Mouse (Mus musculus): Measurements from ENCODE around the gene Itga2. TPM values are rescaled to one million over a fixed set of nuclear protein-coding genes. Genes with fewer than 3 reads are reported as not detected.
A peak's percentile ranks its signal among the peaks of the same experiment; 100 is the strongest.

Itga2 gene
- total RNA-seq, 2 experiments from 2014 or later = 5.0 to 5.2 TPM

DNA sequence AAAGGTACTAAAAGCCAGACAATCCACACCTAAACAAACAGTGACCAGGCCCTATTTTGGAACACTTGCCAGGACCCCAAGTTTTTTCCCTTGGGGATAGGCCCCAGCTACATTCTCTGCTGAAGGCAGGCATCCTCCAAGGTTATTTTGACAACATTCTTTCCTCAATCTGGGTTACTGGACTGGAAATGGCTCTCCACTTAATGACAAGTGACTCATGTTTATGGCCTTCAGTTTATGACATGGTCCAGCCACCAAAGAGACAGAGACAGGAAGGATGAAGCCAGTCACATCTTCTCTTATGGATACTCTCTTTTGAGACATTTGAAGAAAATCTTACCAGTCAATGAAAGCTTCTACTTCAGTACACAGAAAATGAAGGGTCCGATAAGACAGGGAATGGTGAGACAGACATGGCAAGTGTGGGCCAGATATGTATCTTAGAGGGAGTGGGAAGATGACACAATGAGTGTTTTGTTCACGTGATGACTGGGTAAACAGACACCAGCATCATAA lies 55.8 kb downstream of the Itga2 start:
- no peak for DNase-seq

DNA sequence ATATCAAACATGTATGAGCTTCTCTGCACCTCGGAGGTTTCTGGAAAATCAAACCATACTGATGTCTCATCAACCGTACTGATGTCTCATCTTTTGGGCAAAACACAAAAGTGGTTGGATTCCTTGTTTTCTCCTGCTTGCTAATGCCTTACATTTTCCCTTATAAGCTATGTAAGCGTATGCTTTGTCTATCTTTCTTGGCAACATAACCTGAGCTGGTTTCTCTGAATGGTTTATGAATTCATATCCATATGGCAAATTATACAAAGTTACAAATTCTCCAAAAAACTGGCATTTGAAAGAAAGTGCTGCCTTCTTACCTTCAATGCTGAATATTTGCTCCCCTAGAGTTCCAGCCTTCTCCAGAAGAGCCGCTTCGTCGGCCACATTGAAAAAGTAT lies 57.2 kb downstream of the Itga2 start:
- DNase-seq = no peak

DNA sequence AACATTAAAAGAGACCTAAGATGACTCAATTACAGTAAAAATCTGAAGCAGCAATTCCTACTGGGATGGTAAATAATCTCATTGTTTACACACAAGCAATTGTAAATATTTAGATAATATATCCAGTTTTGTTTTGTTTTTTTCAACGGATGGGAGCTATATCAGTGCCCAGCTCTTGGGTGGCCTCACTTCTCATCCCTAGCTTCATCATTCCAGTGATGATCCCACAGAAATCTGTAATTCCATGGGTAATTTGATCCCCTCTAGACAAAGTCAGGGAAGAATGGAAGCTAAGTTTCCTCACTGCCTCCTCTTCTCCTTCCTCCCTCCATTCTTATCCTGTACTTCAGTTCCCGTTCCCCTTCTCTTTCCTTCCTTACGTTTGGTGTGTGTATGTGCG lies 74.4 kb downstream of the Itga2 start:
- no peak for DNase-seq

DNA sequence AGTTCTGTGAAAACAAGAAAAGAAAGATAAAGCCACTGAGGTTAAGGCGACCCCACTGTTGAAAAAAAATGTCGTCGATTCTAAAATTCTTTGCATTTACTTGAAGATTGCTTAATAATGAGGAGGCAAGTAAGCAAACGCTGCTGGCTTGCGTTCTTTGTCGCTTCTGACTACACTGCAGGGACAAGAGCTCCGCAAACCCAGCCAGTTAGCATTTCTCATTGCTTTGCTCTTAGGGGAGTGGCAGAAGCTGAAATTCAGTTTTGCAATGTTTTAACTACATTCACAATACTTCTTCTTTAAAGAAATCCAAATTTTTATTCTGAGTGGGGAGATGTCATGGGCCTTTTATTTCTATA lies 75.7 kb downstream of the Itga2 start:
- DNase-seq = no peak

DNA sequence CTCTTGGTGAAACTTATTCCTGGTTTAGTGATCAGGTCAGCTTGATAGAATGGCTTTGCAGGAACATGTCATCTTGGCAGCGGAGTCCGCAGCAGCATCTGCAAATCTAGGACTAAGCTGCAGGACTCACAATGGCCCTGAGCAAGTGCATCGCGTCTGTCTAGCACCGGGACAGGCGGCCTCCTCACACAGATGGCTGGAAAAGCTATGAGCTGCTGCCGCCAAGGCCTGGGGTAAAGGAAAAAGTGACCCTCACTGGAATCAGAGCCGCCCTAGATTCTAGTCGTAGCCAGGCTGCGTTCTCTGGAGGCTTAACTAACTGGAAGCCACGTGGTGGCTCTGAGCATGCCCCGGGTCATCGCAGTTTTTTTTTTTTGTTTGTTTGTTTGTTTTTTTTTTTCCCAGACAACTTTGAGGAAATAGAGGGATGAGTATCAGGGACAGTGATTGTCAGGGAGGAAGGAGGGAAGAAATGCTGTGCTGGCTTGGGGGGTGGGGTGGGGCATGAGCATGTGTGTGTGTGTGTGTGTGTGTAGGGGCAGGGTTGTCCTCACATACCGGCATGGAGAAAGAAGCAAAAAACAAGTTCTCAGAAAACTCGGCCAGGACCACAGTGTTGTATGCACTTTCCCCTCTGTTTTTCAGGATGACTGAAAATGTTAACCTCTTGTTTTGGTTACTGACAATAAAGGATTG lies 76.2 kb downstream of the Itga2 start:
- peak; percentile 39 for DNase-seq

DNA sequence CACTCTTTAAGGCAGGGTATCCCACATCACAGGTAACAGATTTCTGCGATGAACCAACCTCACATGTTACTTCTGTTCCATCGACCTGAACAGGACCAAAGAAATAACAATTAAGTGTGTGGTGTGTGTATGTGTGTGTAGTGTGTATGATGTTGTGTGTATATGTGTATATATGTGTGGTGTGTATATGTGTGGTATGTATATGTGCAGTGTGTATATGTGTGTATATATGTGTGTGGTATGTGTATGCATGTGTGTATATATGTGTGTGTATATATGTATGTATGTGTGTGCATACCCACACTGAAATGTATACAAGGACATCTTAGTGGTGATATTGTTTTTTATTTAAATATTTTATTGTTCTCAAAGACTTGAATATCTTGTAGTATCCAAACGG lies 77.5 kb downstream of the Itga2 start:
- DNase-seq = no peak

DNA sequence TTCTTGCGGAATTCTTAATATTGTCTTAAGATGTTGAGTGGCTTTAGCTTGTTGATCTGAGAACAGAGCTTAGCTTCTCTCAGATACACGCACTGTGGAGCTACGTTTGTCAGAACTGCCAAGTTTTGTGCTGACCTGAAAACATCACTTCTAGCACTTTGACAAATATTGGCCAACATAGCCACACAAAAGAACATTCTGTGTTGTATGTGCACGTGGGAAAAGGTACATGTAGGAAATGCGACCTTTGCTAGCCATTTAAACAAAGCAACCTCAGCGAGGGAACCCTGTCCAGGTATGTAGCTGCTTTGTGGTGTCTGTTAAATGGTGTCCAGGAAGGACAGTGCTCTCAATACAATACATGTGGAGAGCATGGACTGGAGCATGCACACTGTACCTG lies 77.9 kb downstream of the Itga2 start:
- DNase-seq = no peak

DNA sequence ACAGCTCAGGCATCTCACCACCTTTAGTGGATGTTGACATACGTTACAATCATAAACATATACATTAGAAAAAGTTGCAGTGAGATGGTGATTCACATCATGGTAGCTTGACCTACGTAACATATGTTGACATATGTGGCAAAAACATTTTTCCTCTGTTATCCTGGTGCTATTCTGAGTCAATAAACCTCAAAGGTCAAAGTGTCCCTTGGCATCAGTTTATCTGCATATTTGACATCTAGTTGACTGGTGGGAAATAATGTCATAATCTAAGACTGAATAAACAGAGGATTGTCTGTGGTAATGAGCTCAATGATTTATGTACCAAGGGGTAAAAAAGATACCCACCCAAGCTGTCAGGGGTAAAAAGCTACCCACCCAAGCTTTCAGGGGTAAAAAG lies 78.7 kb downstream of the Itga2 start:
- no peak for DNase-seq

DNA sequence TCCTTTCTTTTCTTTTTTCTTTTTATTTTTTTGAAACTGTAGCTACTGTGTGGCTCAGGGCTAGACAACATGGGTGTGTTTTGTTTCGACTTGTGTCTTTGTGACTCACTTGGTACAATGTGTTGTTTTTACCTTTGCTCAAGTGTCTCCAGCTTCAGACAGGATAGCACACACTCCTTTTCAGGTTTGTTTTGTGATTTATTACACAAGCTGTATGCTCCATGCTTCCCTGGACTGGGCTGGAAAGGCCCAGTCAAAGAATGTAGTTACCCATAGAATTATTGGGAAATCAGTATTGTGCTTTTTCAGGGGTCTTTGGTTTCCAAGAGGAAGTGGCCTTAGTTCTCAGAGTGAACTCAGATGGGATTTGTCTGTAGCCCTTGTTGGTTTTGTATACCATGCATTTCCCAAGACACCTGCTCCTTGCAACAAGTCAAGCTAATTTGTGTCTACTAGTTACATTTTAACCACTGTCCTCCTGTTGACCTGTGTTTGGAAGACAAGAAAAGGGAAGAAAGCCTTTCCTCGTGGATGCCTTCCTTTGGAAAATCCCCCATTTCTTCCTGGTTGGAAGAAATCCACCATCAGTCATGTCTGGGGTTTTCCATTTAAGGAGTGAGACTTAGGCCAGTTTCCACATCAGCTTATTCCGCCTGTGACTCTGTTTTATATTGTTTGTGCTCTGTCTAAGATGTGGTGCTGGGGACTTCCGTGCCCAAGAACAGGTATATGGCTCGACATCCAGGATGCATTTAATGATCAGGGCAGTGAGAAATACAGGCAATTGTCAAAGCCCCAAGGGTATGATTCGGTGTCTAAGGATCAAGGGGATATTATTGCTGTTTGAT lies 79.4 kb downstream of the Itga2 start:
- no peak for DNase-seq

DNA sequence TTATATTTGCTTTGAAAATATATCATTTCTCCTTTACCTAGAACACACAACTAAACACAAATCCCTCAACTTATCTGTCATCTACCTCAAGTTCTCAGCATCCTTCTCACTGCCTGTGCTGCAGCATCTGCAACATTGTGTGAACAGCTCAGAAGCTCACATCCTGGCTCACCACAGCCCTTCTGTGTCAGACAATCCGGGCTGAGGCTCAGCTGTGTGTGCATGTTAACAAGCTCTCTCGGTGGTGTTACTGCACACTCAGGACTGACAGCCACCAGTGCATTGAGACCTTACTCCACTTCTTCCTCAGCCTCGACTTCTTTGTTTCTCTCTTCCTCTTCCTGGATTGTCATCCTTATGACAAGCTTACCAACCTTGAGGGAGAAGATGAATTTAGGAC lies 83.0 kb downstream of the Itga2 start:
- no peak for DNase-seq

DNA sequence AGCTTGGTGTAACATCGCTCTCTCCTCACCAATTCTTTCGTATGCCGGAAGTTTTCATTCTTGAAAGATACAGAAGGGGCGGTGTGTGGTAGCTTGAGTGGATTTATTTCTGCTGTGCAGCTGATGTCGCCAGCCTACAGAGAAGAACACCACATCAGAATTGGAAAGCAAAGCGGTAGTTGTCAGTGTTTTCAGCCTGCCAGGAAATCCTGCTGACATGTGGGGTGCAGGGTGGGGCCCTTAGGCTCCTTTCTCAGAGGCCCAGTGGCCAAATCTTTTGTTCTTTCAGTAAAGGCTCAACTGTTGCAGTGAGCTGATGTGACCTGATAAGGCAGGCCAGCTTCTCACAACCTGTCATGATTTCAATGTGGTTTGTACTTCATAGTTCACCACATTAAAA lies 86.1 kb downstream of the Itga2 start:
- DNase-seq = no peak

DNA sequence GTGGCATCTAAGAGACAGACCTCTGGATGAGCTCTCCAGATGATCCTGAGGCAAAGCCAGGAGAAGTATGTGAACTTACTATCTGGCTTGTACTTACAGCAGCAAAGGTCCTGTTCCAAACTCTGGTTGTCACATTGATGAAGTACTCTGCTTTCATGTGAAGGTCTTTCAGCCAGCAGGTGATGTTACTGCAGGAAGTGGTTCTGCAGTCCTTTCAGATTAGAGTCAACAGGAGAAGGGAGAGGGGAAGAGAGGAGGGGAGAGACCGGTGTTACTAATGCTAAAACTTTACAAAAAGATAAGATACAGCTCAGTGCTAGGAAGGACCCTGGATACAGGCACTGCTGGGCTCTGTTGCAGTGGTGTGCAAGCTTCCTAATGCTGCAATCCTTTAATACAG lies 88.6 kb downstream of the Itga2 start:
- no peak for DNase-seq

DNA sequence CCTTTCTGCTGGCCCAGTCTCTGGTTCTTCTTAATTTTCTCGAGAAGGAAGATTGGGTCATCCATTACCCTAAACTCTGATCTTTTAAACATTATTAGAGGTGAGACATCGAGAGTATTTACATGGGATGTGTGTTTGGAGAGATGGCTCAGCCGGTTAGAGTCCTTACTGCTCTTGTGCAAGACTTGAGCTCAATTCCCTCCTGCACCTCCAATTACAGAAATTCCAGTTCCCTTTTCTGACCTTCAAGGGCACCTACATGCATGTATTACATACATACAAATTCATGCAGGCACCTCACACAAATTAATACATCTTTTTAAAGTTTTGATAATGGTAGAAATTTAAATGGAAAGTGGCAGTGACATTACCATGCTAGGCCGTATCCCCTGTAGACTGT lies 91.4 kb downstream of the Itga2 start:
- DNase-seq = no peak

DNA sequence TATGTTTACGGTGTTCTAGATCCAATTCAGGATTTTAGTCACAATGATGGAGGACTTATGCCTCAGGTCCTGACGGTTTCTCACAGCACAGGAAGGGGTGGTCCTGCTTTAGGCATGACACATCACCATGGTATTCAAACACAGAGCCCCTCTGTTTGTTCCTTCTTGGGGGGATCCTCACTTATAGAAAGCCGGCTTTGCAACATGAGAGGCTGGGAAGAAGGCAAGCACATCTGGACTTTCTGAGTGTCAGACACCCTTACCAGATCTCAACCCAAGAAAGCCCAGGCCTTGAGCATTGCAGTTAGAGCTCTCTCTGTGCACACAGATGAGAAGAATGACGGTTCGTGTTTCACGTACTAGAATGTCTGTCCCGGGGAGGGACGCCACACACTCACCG lies 92.8 kb downstream of the Itga2 start:
- no peak for DNase-seq

DNA sequence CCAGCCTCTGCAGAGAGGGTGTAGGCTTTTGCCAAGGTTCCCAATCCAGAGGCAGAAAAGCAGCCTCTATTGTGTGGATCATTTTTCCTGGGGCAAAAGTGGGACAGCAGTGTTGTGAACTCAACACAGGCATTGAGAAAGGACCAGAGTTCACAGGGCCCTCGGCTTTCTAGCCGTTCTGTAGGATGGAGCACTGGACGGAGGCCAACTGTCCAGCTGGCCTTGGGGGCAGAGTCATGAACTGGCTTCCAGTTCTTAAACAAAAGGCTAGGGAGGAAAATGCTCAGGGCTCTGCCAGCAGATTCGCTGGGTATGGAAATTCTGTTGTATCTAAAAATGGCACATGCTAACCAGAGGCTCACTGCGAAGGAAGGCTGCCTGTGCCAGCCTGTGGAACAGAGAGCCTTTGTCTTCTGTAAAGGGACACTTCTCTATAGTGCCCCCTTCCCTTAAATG lies 93.3 kb downstream of the Itga2 start:
- peak; percentile 80 for DNase-seq

DNA sequence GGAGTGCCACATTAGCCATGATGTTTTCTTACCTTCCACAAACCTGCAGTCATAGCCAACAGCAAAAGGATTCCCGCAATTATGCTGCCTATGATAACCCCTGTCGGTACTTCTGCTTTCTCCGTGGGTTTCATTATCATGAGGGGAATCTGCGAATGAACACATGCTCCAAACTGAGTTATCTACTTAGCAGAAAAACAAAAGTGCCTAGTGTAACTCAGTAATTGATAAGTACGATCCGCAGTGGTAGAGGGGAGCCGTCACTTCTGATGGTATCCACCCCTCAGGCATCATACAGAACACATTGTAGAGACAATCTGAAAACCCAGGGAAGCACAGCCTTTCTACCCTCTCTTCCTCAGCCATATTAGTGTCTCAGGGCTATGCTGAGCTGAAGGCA lies 94.8 kb downstream of the Itga2 start:
- no peak for DNase-seq

DNA sequence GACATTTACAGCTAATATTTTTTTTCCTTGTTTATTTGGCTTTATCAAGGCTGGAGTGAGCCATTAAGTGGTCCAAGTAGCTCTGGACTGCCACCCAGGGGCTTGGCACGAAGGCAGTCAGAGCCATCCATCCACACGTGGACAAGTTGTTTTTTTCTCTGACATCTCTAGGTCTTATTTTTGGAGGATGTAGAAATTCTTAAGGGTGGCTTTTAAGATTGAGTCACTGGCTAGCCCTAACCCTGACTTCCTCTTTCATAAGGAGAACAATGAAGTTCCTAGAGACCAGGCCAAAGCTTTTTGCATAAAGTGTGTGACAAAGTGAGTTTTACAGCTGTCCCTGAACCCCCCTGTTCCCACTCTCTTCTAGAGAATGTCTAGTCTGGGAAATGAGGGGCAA lies 97.3 kb downstream of the Itga2 start:
- DNase-seq = no peak

DNA sequence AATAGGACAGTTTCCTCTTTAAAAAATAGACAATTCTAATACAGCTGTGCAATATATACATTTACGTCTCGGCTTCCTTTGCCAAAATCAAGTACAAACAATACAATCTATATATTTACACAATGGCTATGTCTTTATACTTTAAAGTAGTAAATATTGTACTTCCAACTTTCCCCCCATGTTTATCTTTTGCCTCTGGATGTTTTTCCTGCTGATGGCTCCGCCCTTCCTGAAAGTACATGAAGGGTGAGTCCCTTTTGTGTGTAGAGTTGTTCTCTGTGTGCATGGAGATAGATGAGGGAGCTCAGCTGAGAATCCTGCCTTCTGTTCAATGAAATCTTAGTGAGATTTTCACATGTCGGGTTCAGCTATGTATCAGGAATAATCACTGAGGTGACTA lies 98.5 kb downstream of the Itga2 start:
- DNase-seq = no peak

DNA sequence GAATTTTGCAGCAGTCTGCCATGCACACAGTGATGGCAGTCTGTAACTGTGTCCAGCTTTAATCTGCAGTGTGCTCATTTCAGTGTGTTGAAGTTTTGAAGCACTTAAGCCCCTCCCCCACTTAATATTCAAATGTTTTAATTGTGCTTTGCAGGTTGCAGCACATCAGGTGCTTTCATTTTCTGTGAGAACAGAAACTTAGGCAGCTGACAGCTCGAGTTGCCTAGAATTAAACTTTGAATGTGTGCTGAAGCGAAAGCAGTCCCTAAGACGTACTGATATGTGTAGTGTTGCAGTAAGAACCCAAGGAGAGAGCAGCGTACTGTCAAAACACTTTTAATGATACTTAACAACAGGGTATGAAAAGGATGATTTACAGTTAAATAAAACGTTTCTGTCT lies 99.1 kb downstream of the Itga2 start:
- no peak for DNase-seq

DNA sequence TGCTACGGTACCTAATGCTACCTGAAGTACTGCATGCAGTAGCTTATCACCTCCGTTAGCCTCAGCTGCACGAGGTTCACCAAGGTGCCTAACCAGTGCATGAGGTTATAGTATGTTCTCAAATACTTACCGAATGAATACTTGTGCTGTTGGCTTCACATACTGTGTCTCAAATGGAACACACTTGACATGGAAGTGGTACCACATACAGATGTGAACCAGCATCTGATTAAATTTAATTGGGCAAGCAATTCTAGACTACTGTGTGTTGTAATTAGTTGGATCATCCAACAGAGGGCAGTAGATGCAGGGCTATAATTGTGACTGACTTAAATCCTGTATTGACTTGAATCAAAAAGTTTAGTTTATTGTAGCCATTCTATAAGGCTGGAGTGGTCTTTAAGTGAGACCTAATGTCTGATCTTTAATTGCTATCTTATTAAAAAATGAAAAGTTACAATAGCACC lies 100.5 kb downstream of the Itga2 start:
- DNase-seq = peak; percentile 36

DNA sequence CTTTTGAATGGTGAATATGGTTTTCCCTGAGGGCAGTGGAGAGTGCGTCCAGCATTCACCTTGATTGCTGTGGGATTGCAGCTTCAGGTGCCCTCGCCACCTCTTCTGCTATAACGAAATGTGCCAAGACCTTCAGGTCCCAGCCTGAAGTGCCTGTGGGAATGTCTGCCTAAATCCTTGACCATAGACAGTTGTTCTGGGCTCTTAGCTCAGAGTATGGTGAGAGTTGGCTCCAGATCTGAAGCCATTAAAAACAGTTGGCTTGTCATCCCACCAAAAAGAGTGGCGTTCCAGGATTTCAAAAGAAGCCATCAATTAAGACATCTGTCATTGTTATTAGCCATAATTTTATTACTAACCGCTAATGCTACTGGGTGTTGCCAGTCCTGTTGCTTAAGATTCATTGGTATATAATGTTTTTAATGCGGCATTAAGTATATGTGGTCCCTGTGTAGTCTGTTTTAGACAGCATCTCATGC lies 106.5 kb downstream of the Itga2 start:
- no peak for DNase-seq

DNA sequence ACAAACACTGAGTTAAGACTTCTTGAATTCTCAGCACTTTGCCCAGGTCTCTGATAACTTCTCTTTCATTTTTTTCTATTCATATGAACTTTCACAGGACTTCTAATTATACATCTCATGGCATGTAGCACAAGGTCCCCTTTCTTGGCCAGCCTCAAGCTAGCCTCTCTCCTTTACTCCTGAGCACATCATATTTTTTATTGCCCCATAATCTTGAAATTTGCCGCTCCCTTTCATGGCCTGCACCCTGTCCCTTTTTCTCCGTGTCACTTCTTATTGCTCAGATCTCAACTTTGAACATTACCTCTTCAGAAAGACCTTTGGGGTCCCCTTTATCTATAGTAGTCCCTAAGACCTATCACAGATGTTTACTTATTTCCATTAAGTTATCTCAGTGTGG lies 109.0 kb downstream of the Itga2 start:
- DNase-seq = no peak

DNA sequence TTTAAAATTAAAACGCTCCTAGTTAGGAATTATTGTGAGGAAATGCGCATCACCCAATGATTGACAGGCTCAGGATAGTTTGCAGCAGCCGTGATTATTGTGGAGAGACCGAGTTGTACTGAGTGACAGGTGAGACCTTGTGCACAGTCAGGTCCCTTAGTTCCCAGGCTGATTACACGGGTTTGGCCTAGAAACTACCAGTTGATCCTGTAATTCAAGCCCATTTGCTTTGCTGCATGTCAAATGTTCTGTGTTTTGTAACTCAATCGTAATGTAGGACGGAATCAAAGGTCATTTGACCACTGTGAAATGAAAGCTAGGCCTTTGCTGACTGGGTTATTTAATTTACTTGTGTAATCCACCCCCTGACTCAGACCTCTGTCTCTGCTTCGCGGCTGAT lies 113.4 kb downstream of the Itga2 start:
- DNase-seq = no peak

Measured in heart, postnatal 4 days (tissue).